Mouse (Mus musculus) layer of hippocampus, adult 11-12 months (tissue): ENCODE measurements at regions not wholly inside any gene's neighbourhood (a gene's known extent, or its start where the extent isn't known, plus 50 kb on each side); places are given as distances from the start of the nearest gene placed in this dataset.

Experiments used
- DNase-seq: peaks from one replicate; pipeline ENCODE4 v3.0.0; 2022; ENCODE audit warnings: low spot score

- DNase-seq, result no peak
Observed at GRCm38 (mm10) chr6:109682360-109682759, 853.9 kb downstream of the Edem1 start.

- DNase-seq, result peak; percentile 8
Observed at GRCm38 (mm10) chr6:109730026-109730425, 901.6 kb downstream of the Edem1 start.

- DNase-seq, result no peak
Observed at GRCm38 (mm10) chr6:109740686-109741085, 904.7 kb upstream of the Grm7 start.
